Mouse (Mus musculus): Measurements from ENCODE around the gene Myo10.

Myo10 gene

DNA sequence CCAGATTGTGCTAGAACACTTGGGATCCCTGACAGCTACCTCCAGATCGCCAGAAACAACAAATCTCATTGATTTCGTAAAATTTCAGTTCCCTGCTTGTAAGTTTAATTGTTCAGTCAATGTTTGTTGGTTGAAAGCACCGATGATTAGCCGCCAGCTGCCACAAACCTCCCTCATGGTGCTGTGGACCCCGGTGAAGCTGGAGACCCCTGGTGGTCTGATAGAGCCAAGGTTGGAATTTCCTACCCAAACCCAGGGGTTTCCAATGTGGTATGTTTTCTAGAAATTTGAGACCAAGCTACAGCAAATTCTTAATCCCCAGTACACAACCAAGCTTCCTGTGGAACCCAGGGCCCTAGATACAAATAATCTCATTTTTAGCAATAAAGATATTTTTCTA lies 179.4 kb downstream of the Myo10 start:
- DNase-seq (ENCODE audit: low spot score in 2 of 2): no peak

DNA sequence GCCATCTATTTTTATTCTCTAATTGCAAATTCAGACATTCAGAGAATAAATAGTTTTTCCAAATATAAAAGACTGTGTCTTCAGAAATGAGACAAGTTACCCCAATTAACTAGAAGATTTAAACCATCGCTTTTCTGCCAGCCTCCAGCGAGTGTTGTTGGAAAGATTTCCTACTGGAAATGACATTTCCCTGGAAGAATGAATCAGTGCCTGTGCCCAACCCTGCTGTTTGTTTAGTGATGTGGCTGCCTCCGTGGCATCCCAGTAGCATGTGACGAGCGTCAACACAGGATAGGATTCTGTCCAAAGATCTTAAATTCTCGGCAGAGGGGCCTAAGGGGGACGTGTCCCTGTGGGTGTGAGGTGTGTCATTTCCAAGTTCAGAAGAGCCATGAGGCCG lies 179.9 kb downstream of the Myo10 start:
- DNase-seq (ENCODE audit: low spot score in 2 of 2): no peak

DNA sequence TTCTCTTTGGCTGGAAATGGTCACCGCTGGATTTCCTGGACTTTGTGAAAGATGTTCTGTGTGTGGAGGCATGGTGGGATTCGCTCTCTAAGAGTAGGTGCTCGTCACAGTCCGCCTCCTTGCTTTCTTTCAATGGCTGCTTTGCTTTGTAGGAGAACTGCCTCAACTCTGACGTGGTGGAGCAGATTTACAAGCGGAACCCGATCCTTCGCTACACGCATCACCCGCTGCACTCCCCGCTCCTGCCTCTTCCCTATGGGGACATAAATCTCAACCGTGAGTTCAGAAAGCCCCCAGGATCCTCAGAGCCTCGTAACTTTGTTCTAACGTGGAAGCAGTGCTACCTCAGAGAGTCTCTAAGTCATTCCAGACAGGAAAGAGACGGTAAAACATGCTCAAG lies 180.8 kb downstream of the Myo10 start:
- no peak for DNase-seq (ENCODE audit: low spot score in 2 of 2)

DNA sequence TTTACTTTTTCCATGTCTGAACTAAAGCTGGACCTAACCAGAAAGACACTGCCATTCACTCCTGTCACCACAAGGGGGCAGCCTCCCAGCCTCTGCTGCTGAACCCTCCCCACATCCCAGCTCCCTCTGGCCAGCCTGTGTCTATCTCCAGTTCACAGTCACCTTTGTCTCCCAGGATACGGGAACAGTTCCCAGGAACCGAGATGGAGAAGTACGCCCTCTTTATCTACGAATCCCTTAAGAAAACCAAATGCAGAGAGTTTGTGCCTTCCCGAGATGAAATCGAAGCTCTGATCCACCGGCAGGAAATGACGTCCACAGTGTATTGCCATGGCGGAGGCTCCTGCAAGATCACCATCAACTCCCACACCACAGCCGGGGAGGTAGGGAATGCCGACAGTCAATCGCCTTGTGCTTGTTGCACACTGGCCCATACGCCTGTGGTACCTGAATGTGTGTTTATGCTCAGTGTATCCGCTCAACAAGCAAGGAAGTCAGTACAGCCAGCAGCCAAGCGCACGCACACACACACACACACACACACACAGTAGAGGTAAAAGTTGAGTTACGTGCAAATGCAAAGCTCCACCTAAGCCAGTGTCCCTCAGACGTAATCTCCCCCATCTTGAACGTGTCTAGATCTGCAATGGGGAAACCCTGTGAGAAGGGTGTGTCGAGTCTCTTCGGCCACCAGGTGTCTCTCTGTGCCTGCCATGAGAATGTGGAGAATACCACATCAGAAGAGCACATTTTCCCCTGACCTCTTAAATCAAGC lies 183.2 kb downstream of the Myo10 start:
- DNase-seq (ENCODE audit: low spot score in 2 of 2): peak; percentile 46 to 71

DNA sequence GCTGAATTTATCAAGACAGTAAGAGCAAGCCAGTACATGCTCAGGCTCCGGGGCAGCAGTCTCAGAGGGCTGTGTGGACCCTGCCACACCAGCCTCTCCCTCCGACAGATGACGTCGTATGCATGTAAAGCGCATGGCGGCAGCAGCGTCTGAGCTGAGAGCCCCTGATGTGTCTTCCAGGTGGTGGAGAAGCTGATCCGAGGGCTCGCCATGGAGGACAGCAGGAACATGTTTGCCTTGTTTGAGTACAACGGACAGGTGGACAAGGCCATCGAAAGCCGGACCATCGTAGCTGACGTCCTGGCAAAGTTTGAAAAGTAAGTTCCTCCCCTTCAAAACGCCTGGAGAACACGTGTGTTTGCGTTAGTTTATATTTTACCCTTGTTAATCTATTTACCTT lies 184.0 kb downstream of the Myo10 start:
- DNase-seq (ENCODE audit: low spot score in 2 of 2): no peak

DNA sequence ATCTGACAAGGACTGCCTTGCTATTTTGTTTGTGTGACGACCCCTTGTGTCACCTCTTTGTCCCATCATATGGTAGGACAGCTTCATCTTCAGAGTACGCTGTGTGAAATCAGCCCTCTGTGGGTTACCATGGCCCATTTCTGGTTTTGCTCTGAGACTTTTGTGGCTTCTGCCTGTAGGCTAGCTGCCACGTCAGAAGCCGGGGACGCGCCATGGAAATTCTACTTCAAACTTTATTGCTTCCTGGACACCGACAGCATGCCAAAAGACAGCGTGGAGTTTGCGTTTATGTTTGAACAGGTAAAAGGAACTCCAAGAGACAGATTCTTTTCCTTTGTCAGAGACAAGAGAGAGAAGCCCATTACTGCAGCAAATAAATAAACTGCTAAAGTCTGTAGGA lies 184.6 kb downstream of the Myo10 start:
- no peak for DNase-seq (ENCODE audit: low spot score in 2 of 2)

DNA sequence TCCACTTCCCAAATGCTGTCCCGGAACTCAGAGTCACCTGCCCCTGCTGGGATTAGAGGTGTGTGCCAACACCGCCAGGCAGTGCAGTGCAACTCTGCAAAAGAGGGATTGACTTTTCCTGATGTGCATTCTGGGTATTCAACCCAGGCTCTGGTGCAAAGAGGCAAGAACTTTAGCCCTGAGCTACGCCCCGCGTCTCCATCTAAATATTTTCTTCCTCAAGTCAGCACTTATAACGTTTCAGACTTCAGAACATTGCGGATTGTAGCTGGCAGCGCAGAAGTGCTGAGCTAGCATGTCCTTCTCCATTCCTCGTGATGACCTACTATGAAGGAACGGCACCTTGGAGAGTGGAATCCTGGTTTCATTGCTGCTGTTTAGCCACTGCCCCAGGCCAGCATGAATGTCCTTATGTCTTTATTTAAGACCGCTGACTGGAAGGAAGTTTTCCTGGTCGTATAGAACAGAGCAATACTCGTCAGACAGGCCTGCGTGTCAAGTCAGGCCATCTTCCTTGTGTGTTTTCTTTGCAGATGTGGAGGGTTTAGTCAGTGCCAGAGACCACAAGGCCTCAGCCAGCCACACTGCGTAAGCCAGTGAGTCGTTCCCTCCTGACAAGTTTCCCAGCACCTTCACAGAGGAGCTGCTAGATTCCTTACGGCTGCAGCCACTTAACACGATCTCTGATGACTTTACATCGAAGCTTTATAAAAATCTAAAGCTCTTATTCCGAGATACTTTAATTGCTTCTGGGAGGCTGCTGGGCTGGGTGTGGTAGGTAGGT lies 186.5 kb downstream of the Myo10 start:
- no peak for DNase-seq (ENCODE audit: low spot score in 2 of 2)

DNA sequence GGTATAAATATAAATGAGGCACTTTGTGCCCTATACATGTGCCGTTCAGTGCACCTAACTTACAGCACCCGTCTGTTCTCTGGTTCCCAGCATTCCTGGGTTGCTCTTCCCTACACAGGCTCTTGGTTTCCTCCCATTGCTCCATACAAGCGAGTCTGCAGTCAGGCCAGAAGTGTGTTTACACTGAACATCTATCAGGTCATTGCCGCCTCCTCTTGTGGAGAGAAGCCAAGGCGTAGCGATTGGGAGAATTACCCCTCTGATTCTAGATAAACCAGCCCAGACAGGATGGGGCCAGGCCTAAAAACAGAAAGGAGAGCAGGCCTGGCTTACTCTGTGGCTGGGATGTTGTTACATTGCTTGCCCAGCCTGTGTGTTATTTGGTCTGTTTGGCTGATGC lies 187.3 kb downstream of the Myo10 start:
- DNase-seq (ENCODE audit: low spot score in 2 of 2): no peak

DNA sequence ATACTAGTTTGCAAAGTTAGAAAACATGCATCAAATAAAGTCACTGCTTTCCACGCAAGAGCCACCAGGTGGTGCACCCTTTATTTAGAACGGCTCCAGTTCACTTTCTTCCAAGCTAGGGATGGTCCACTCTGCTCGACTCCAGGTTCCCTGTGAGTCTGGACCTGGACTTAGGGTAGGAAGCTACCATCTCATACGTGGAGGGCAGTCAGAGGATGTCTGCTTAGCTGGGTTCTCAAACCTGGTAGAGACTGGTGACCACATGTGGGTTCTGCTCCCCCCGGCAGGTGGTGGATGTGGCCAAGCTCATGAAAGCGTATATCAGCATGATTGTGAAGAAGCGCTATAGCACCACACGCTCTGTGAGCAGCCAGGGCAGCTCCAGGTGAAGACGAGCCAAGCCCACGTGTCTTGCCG lies 189.5 kb downstream of the Myo10 start:
- peak; percentile 7 to 61 for DNase-seq (ENCODE audit: low spot score in 2 of 2)

DNA sequence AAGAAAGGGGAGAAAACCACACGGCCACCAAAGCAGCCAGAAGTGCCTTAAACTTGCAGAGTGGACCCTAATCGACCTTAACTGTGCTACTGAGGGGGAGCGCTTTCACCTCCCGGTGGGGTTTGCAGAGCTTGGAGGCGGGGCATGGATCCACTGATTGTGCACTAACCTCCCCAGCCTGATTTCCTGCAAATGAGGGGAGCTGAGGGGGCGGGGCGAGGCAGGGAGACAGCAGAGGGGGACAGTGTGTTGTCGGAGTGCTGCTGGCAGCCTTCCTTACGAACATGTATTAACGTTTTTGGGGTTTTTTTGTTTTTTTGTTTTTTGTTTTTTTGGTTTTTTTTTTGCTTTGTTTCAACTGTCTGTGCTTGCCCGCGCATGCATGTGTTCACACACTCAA lies 190.2 kb downstream of the Myo10 start:
- peak in 1 of 2 experiments; percentile 10 for DNase-seq (ENCODE audit: low spot score in 2 of 2)

DNA sequence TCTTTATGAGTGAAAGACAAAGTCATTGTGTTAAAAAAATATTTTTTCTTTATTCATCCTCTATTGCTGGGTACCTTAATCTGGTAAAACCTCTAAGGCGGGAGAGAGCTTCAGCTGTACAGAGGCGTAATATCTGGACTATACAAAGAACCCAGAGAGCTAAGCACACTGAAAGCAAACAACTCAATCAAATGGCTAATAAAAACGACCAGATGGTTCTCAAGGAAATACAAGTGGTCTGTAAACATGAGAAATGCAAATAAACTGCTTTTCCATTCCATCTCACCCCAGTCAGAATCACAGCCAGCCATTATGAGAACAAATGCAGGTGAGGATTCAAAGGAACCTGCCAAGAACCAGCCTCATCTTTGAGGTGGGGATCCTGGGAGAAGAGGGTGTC lies 192.2 kb downstream of the Myo10 start:
- DNase-seq (ENCODE audit: low spot score in 2 of 2): no peak

DNA sequence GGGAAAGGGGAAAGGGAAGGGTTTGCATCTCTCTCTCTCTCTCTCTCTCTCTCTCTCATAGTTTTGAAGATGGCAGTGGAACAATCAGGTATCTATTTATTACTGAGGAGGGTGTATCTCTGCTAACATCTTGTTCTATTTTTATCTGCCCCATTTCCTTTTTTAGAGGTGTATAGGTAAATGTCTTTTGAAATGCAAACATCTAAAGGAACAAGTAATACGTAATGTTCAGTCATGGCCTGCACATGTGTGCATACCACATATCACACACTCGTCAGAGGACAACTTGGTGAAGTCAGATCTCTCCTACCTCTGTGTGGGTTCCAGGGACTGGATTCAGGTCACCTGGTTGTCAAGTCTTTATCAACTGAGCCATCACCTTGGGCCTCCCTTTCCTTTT lies 194.9 kb downstream of the Myo10 start:
- no peak for DNase-seq (ENCODE audit: low spot score in 2 of 2)

DNA sequence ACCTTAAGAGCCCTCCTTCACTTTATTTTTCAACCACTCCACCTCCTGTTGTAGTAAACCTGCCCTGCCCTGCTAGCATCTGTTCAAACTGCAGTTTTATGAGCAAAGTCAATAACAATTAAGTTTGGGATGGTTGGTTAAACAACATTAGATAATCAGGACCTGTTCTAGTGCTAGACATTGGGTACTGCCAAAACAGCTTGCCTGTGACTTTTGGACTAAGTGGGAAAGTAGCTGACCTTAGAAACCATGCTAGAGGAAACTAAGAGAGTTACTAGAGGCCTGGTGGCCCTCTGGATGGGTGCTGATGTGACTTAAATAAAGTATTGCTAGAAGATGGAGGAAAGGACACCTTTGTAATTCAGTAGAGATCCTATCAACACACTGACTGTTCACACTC lies 199.7 kb downstream of the Myo10 start:
- DNase-seq (ENCODE audit: low spot score in 2 of 2): no peak

DNA sequence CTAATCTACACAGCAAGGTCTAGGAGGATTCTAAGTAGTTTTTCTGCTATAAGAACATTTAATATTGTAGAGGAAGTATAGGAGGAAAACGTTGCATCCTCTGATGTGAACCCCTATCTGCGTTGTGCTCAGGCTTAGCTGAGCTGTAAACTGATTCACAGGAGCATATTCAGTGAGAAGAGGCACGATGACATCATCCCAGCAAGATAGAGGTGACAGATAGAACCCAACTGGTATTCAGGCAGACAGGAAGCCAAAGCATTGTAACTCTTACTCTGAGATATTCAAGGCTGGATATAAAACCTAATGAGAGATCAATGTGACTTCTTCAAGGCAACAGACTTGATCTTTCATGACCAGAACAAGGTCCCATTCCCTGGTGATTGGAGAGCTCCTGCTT lies 200.3 kb downstream of the Myo10 start:
- no peak for DNase-seq (ENCODE audit: low spot score in 2 of 2)

DNA sequence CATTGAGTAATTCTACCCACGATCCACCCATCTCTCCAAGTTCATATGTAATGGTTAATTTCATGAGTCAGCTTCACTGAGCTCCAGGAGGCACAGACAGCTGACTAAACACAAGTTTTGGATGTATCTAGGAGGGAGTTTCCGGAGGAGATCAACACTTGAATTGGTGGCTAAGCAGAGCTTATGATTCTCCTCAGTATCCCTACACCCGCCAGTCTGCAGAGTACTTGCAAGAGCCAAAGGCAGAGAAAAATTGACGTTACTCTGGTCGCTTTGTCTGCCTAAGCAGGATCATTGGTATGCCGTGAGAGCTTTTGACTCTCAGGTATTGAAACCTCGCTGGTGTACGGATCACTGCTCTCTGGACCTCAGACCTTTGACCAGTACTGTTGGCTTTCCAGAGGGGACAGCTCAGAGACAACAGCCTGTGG lies 204.2 kb downstream of the Myo10 start:
- no peak for DNase-seq (ENCODE audit: low spot score in 2 of 2)

DNA sequence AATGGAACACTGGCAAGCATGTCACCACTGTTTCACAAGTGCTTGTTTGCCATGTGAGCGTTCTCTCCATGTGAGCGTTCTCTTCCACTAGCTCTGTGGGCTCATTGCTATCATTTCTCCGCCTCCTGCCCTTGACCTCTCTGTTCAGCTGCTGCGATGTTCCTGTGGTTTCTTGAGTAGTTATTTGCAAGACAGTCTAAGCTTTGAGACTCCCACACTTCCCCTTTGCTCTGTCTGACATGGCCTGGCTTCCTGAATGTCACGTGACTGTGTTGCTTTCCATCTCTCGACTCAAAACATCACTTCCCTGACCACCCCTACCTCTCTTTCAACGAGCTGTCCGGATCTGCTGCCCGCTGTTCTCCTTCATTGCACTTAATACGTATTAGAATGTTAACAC lies 206.1 kb downstream of the Myo10 start:
- DNase-seq (ENCODE audit: low spot score in 2 of 2): peak in 1 of 2 experiments; percentile 57

DNA sequence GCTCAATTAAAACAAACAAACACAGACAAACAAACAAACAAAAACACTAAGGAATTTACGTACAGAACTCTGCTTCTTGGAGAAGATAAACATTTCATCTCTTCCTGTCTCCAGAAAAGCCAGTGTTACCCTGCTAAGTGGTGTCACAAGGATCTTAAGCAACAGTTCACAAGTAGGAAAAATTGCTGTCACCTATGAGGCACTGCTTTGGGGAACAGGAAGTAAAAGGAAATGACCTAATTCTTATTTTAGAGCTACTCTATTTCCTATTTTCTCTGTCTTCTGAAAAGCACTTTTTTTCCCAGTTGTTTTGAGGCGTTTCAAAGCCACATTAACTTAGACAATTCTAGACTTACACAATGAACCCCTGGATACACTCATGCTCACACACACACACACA lies 208.1 kb downstream of the Myo10 start:
- DNase-seq (ENCODE audit: low spot score in 2 of 2): no peak

DNA sequence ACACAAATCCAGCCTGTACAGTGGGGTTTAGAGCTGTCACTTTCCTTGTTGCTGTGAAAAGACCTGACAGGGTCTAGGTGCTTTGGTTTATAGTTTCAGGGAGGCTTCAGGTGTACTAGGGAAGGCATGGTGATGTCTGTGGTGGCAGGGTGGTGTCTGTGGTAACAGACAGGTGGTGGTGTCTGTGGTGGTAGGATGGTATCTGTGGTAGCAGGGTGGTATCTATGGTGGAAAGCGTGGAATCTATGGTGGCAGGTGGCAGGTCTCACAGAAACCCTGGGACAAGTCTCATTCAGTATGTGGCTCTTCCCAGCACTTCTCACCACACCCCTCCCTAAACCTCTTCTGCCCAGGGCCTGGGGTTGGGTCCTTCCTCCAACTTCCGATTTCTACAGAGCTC lies 212.0 kb downstream of the Myo10 start:
- no peak for DNase-seq (ENCODE audit: low spot score in 2 of 2)

DNA sequence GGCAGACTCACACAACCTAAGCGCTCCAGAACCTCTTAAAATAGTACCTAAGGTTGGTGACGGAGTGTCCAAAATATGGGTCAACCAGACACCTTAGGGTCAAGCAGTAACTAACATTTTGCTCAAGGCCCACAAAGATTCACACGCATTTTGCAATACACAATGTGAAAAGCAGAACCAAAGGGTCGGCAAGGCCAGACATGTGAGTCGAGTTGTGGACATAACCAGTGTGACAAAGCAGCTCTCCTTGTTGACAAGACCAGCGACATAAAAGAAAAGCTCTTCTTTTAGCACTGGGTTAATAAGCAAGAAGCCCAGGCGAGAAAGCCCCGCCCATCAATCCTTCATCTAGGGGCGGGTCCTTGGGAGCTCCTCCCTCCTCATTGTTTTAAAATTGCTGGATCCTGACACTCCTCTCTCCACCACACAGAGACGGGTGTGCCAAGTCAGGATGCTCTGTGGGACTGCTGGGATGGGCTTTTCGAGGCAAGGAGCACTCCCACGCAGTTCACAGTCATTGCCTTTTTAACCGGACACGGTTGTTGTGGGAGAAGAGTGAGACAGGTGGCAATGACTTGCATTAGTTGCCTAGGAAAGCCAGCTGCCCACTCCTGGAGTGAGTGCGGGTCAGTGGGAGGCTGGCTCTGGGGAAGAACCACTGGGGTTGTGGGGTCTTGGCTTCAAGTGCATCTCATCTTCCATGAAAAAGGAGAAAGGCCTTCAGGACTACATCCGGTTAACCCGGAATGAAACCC lies 212.8 kb downstream of the Myo10 start:
- no peak for DNase-seq (ENCODE audit: low spot score in 2 of 2)

DNA sequence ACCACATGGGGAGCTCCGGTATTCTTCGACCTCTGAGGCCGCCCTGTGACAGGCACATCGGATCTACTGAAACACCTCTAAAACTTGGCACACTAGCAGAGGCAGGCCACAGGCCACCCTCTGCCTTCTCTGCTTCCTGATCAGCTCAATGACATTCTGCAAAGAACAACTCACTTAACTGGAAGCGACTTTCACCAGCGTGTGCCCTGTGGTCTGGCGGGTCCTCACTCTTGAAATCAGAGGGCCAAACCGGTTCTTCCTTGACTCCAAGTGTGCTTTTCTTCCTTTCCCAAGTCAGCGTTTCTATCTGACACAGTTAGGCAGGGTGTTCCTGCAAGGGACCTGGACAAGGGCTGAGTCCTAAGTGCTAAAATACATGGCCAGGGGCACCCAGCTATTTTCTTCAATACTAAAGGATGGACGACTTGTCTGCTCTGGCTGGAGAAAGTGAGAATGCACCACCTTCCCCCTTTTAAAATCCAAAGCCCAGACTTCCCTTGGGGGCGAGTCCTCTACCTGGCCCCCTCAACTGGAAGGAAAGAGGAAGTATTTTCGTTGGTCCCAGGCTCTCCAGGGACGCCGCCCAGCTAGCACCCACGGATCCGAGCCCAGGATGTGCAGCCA lies 220.2 kb downstream of the Myo10 start:
- DNase-seq (ENCODE audit: low spot score in 2 of 2): peak in 1 of 2 experiments; percentile 1

DNA sequence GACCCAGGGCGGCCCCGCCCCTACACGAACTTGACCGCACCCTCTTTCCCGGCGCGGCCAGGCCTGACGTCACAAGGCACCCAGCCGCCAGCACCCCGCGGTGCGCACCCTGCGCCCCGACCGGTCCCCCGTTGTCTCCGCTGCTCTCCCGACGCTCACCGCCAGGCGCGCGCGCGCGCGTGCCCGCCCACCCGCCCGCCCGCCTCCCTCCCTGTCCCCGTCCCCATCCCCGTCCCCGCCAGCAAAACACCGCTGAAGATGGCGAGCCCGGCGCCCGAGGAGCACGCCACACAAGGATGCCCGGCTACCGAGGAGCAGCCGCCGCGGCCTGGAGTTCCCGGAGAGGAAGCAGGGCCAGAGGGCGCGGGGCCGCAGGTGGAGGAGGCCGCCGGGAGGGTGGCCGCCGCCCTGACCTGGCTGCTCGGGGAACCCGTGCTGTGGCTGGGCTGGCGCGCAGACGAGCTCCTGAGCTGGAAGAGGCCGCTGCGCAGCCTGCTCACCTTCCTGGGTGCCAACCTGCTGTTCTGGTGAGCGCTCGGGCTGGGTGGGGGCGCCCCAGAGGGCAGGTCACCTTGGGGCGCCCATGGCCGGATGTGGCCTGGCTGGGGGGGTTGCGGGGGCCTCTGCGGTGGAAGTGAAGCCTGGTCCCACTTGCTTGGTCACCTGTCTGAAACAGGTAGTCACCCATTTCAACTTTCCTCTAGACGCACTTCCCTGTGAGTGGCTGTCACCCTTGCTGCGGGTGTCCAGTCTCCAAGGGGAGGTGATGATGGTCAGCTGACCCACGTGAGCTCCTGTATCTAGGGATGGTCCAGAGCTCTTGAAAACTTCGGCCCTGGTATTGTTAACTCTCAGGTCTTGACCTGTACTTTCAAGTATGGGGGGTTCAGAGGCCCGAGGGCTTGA lies 221.0 kb downstream of the Myo10 start, which contains the start of gene Retreg1:
TSS of gene Retreg1 (plus strand) at position 95 of the 906 bp plus-strand sequence.
- peak; percentile 83 to 92 for DNase-seq (ENCODE audit: low spot score in 2 of 2)

All from natural killer cell, adult 2 months (primary cell).